Mouse (Mus musculus): ENCODE data around the gene Uba6. TPM values are rescaled to one million over a fixed set of nuclear protein-coding genes. Genes with fewer than 3 reads are reported as not detected.

Uba6 gene
- polyA plus RNA-seq, 1 experiment from 2014 or later, result 4.0 TPM

GRCm38 (mm10) chr5:86094754-86095153, 77.8 kb downstream of the Uba6 start:
- Histone ChIP-seq H3K27me3 (ENCODE audit: control insufficient read depth, insufficient read depth, low read length) (no peaks in the 10 kb centered on the region), H3K36me3 (ENCODE audit: control insufficient read depth, insufficient read depth, low read length) (no peaks in the 10 kb centered on the region), H3K4me1 (replicated peaks; ENCODE audit: control insufficient read depth, insufficient read depth) (no peaks in the 10 kb centered on the region), H3K4me2 (replicated peaks; ENCODE audit: low read depth) (no peak overlapping the region), H3K9me3 (ENCODE audit: control insufficient read depth, low read length) (no peaks in the 10 kb centered on the region), H3K27ac (replicated peaks) (no peak overlapping the region), H3K4me3 (ENCODE audit: low read depth, low read length) (no peak overlapping the region), H3K9ac (ENCODE audit: low read length) (no peak overlapping the region)
- 67% methylated on average over 9 of the region's 9 CpGs for WGBS
- TF ChIP-seq EP300 (optimal IDR thresholded peaks at IDR 0.05) (no peak), CTCF (IDR thresholded peaks at IDR 0.05; ENCODE audit: low read depth) (no peak)
- DNase-seq (ENCODE audit: low spot score) (no peak), ATAC-seq (ENCODE audit: low FRiP score, low TSS enrichment) (no peak)

GRCm38 (mm10) chr5:86086751-86087150, 85.9 kb downstream of the Uba6 start:
- DNase-seq (ENCODE audit: low spot score), result no peak

GRCm38 (mm10) chr5:86084979-86085378, 87.6 kb downstream of the Uba6 start:
- Histone ChIP-seq H3K36me3 (ENCODE audit: control insufficient read depth, insufficient read depth, low read length) (no peaks in the 10 kb centered on the region), H3K27ac (replicated peaks) (no peak overlapping the region), H3K4me3 (ENCODE audit: low read depth, low read length) (no peak overlapping the region), H3K27me3 (ENCODE audit: control insufficient read depth, insufficient read depth, low read length) (no peaks in the 10 kb centered on the region), H3K4me1 (replicated peaks; ENCODE audit: control insufficient read depth, insufficient read depth) (no peaks in the 10 kb centered on the region), H3K4me2 (replicated peaks; ENCODE audit: low read depth) (no peak overlapping the region), H3K9ac (ENCODE audit: low read length) (no peak overlapping the region), H3K9me3 (ENCODE audit: control insufficient read depth, low read length) (no peaks in the 10 kb centered on the region)
- TF ChIP-seq CTCF (IDR thresholded peaks at IDR 0.05; ENCODE audit: low read depth) (no peak), EP300 (optimal IDR thresholded peaks at IDR 0.05) (no peak)
- DNase-seq (ENCODE audit: low spot score) (no peak), ATAC-seq (ENCODE audit: low FRiP score, low TSS enrichment) (no peak)
- 70% methylated on average over 7 of the region's 7 CpGs for WGBS

More at GRCm38 (mm10) chr5:86086751-86087150, 85.9 kb downstream of the Uba6 start:
- Histone ChIP-seq H3K36me3 (ENCODE audit: control insufficient read depth, insufficient read depth, low read length) (no peaks in the 10 kb centered on the region), H3K9ac (ENCODE audit: low read length) (no peak overlapping the region), H3K9me3 (ENCODE audit: control insufficient read depth, low read length) (no peaks in the 10 kb centered on the region), H3K4me1 (replicated peaks; ENCODE audit: control insufficient read depth, insufficient read depth) (no peaks in the 10 kb centered on the region), H3K4me2 (replicated peaks; ENCODE audit: low read depth) (no peak overlapping the region), H3K27ac (replicated peaks) (no peak overlapping the region), H3K27me3 (ENCODE audit: control insufficient read depth, insufficient read depth, low read length) (no peaks in the 10 kb centered on the region), H3K4me3 (ENCODE audit: low read depth, low read length) (no peak overlapping the region)
- no peak for ATAC-seq (ENCODE audit: low FRiP score, low TSS enrichment)
- 74% methylated on average over 6 of the region's 6 CpGs for WGBS
- no peak for TF ChIP-seq EP300 (optimal IDR thresholded peaks at IDR 0.05)
- no peak for TF ChIP-seq CTCF (IDR thresholded peaks at IDR 0.05; ENCODE audit: low read depth)

GRCm38 (mm10) chr5:86083987-86084386, 88.6 kb downstream of the Uba6 start:
- no peak overlapping the region for H3K27ac ChIP-seq (replicated peaks)
- DNase-seq (ENCODE audit: low spot score) (no peak), ATAC-seq (ENCODE audit: low FRiP score, low TSS enrichment) (no peak)
- TF ChIP-seq EP300 (optimal IDR thresholded peaks at IDR 0.05) (no peak), CTCF (IDR thresholded peaks at IDR 0.05; ENCODE audit: low read depth) (no peak)
- H3K4me3 ChIP-seq (ENCODE audit: low read depth, low read length), result no peak overlapping the region
- H3K36me3 ChIP-seq (ENCODE audit: control insufficient read depth, insufficient read depth, low read length), result no peaks in the 10 kb centered on the region
- no peaks in the 10 kb centered on the region for H3K9me3 ChIP-seq (ENCODE audit: control insufficient read depth, low read length)
- no peak overlapping the region for H3K9ac ChIP-seq (ENCODE audit: low read length)
- no peaks in the 10 kb centered on the region for H3K27me3 ChIP-seq (ENCODE audit: control insufficient read depth, insufficient read depth, low read length)
- H3K4me2 ChIP-seq (replicated peaks; ENCODE audit: low read depth), result no peak overlapping the region
- H3K4me1 ChIP-seq (replicated peaks; ENCODE audit: control insufficient read depth, insufficient read depth), result no peaks in the 10 kb centered on the region
- 78% methylated on average over 6 of the region's 6 CpGs for WGBS

- Histone ChIP-seq H3K9ac (ENCODE audit: low read length) (no peak overlapping the region), H3K4me3 (ENCODE audit: low read depth, low read length) (no peak overlapping the region), H3K27ac (replicated peaks) (no peak overlapping the region), H3K4me1 (replicated peaks; ENCODE audit: control insufficient read depth, insufficient read depth) (no peaks in the 10 kb centered on the region), H3K4me2 (replicated peaks; ENCODE audit: low read depth) (no peak overlapping the region), H3K27me3 (ENCODE audit: control insufficient read depth, insufficient read depth, low read length) (no peaks in the 10 kb centered on the region), H3K9me3 (ENCODE audit: control insufficient read depth, low read length) (no peaks in the 10 kb centered on the region), H3K36me3 (ENCODE audit: control insufficient read depth, insufficient read depth, low read length) (no peaks in the 10 kb centered on the region)
- ATAC-seq (ENCODE audit: low FRiP score, low TSS enrichment) (no peak), DNase-seq (ENCODE audit: low spot score) (no peak)
- TF ChIP-seq EP300 (optimal IDR thresholded peaks at IDR 0.05), result no peak
- WGBS, result 77% methylated on average over 3 of the region's 3 CpGs
These were observed 93.8 kb downstream of the Uba6 start for GRCm38 (mm10) chr5:86078720-86079334.

GRCm38 (mm10) chr5:86072756-86073386, 99.7 kb downstream of the Uba6 start:
- Histone ChIP-seq H3K36me3 (ENCODE audit: control insufficient read depth, insufficient read depth, low read length) (no peaks in the 10 kb centered on the region), H3K9me3 (ENCODE audit: control insufficient read depth, low read length) (no peaks in the 10 kb centered on the region), H3K4me3 (ENCODE audit: low read depth, low read length) (no peak overlapping the region), H3K27ac (replicated peaks) (no peak overlapping the region), H3K9ac (ENCODE audit: low read length) (no peak overlapping the region), H3K4me2 (replicated peaks; ENCODE audit: low read depth) (no peak overlapping the region), H3K27me3 (ENCODE audit: control insufficient read depth, insufficient read depth, low read length) (no peaks in the 10 kb centered on the region), H3K4me1 (replicated peaks; ENCODE audit: control insufficient read depth, insufficient read depth) (no peaks in the 10 kb centered on the region)
- DNase-seq (ENCODE audit: low spot score), result no peak
- TF ChIP-seq EP300 (optimal IDR thresholded peaks at IDR 0.05), result no peak
- TF ChIP-seq CTCF (IDR thresholded peaks at IDR 0.05; ENCODE audit: low read depth), result no peak
- WGBS, result 71% methylated on average over 4 of the region's 4 CpGs
- ATAC-seq (ENCODE audit: low FRiP score, low TSS enrichment), result no peak

Measured in stomach, postnatal 0 days (tissue).